Mouse (Mus musculus) heart, postnatal 0 days (tissue): ENCODE measurements around the gene Pdap1.

ENCODE experiments used
- CTCF ChIP-seq: IDR thresholded peaks from 2 replicates; pipeline ENCODE4 v1.5.1; 2016; ENCODE audit warnings: antibody characterized with exemption, control low read depth, low read depth
- EP300 ChIP-seq: IDR thresholded peaks from 2 replicates; pipeline ENCODE4 v1.6.1; 2016; ENCODE audit warnings: antibody characterized with exemption, low read depth

DNA sequence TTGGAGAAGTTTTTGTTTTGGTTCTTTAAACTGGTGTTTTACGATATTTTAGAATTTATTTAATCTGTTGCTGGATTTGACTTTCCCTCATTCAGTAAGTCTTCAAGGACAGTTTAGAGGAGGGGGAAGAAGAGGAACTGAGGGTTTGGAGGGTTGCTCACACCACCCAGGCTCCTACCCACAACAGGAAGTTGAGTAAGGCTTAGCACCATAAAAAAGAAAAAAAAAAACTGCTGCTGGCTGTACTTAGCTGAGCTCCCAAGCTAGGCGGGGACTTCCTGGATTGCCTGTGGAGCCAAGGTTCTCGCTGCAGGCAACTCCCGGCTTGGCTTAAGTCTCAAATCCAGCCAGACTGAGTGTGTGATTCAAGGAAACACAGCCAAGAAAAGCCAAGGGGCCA lies 23.7 kb downstream of the Pdap1 start:
- peak; percentile 44; the same call in 1 of the 2 replicates for TF ChIP-seq EP300
- no peak for TF ChIP-seq CTCF
